Mouse (Mus musculus) myocyte (in vitro differentiated cells): ENCODE results near the gene Ppdpf.

Source experiments
- E2F4 ChIP-seq: IDR thresholded peaks from one replicate; pipeline ENCODE4 v1.6.1; 2011; ENCODE audit warnings: mild to moderate bottlenecking, control low read depth, moderate library complexity; ENCODE audit not compliant: insufficient read depth
- POLR2A ChIP-seq: IDR thresholded peaks from one replicate; pipeline ENCODE4 v1.6.1; 2011; ENCODE audit warnings: low read depth, mild to moderate bottlenecking, control low read depth, moderate library complexity; ENCODE audit not compliant: insufficient read length
- POLR2AphosphoS2 ChIP-seq: IDR thresholded peaks from one replicate; pipeline ENCODE4 v1.6.1; 2011; ENCODE audit warnings: low read depth, control low read depth; ENCODE audit not compliant: insufficient read length
- SRF ChIP-seq: IDR thresholded peaks from one replicate; pipeline ENCODE4 v1.6.1; 2011; ENCODE audit warnings: low read depth; ENCODE audit not compliant: control insufficient read depth, insufficient read length
- USF1 ChIP-seq: IDR thresholded peaks from one replicate; pipeline ENCODE4 v1.6.1; 2011; ENCODE audit warnings: low read depth, mild to moderate bottlenecking, control low read depth, moderate library complexity

GRCm38 (mm10) chr2:181159091-181159514 lies 27.9 kb upstream of the Ppdpf start:
- TF ChIP-seq SRF: no peak
- no peak for TF ChIP-seq USF1
- TF ChIP-seq POLR2AphosphoS2: no peak
- no peak for TF ChIP-seq POLR2A
- TF ChIP-seq E2F4: no peak
